Mouse (Mus musculus) heart, postnatal 4 days (tissue): ENCODE data around the gene Gm20903. TPM values are rescaled to one million over a fixed set of nuclear protein-coding genes. Genes with fewer than 3 reads are reported as not detected.
"Not testable (repeated sequence)": the region's sequence is repeated elsewhere in the genome, so short reads cannot be mapped to it uniquely, and the experiment has no call there.

Experiments used
- DNase-seq: peaks from one replicate; pipeline ENCODE4 v3.0.0; 2021
- total RNA-seq, 2 experiments: library from RNA; stranded (reverse); gene quantifications; 2 replicates each; pipeline ENCODE4 v1.2.3; 2021

The Gm20903 gene
- not detected for total RNA-seq

DNA sequence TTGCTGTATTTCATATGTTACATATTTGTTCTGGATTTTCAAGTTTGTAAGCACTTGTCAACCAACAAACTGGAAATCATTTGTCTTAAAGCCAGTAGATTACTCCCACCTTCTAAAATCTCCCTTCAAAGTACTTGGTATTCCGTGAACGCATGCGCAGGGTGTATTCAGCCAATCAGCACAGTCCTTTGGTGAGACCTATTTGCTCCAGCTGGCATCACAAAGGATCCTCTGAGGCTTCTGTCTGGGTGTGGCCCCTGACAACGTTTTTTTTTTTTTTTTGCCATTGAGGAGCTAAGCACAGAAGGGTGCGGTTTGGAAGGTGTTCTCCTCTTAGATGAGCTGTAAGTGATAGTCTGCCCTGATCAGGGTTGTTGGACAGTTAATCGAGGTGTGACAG lies at the start of gene Gm20903:
Gm20903 (plus strand) TSS at position 301 of the 400 bp plus-strand sequence.
- DNase-seq: not testable (repeated sequence)
